Mouse (Mus musculus): ENCODE data around the gene Pitpnm2.

The Pitpnm2 gene

GRCm38 (mm10) chr5:124249614-124250591 lies at the start of gene Pitpnm2:
Pitpnm2 (minus strand) TSS chr5:124249760.
- peak; percentile 66 for DNase-seq

GRCm38 (mm10) chr5:124299307-124299706 lies 49.7 kb upstream of the Pitpnm2 start:
- peak; percentile 30 for DNase-seq

GRCm38 (mm10) chr5:124296475-124296874 lies 46.9 kb upstream of the Pitpnm2 start:
- DNase-seq: no peak

GRCm38 (mm10) chr5:124293967-124294366 lies 44.4 kb upstream of the Pitpnm2 start:
- DNase-seq: no peak

- DNase-seq: no peak
These were observed 40.7 kb upstream of the Pitpnm2 start for GRCm38 (mm10) chr5:124290216-124290615.

GRCm38 (mm10) chr5:124287616-124288247 lies 38.2 kb upstream of the Pitpnm2 start:
- DNase-seq: no peak

- peak; percentile 49 for DNase-seq
These were observed 34.8 kb upstream of the Pitpnm2 start for GRCm38 (mm10) chr5:124284330-124284729.

GRCm38 (mm10) chr5:124282854-124283253 lies 33.3 kb upstream of the Pitpnm2 start:
- no peak for DNase-seq

- no peak for DNase-seq
These were observed 20.7 kb upstream of the Pitpnm2 start for GRCm38 (mm10) chr5:124270226-124270625.

- no peak for DNase-seq
These were observed 20.1 kb upstream of the Pitpnm2 start for GRCm38 (mm10) chr5:124269661-124270060.

GRCm38 (mm10) chr5:124267652-124268051 lies 18.1 kb upstream of the Pitpnm2 start:
- no peak for DNase-seq

GRCm38 (mm10) chr5:124266821-124267220 lies 17.3 kb upstream of the Pitpnm2 start:
- DNase-seq: peak; percentile 59

GRCm38 (mm10) chr5:124263246-124263645 lies 13.7 kb upstream of the Pitpnm2 start:
- no peak for DNase-seq

GRCm38 (mm10) chr5:124262090-124262489 lies 12.5 kb upstream of the Pitpnm2 start:
- DNase-seq: no peak

GRCm38 (mm10) chr5:124259133-124259532 lies 9.6 kb upstream of the Pitpnm2 start:
- DNase-seq: peak; percentile 33

- no peak for DNase-seq
These were observed 8.5 kb upstream of the Pitpnm2 start for GRCm38 (mm10) chr5:124258026-124258425.

GRCm38 (mm10) chr5:124255141-124255540 lies 5.6 kb upstream of the Pitpnm2 start:
- DNase-seq: no peak

- no peak for DNase-seq
These were observed 4.0 kb upstream of the Pitpnm2 start for GRCm38 (mm10) chr5:124253555-124253954.

- no peak for DNase-seq
These were observed 3.2 kb upstream of the Pitpnm2 start for GRCm38 (mm10) chr5:124252580-124253320.

GRCm38 (mm10) chr5:124251070-124251469 lies 1.5 kb upstream of the Pitpnm2 start:
- no peak for DNase-seq

- peak; percentile 75 for DNase-seq
These were observed 531 bp downstream of the Pitpnm2 start for GRCm38 (mm10) chr5:124248845-124249613.

GRCm38 (mm10) chr5:124247986-124248626 lies 1.5 kb downstream of the Pitpnm2 start:
- peak; percentile 61 for DNase-seq

Data from lung, postnatal 10 days (tissue).